Comparison of ENCODE assay signal across 9 mouse cellular contexts in the genomic region with DNA sequence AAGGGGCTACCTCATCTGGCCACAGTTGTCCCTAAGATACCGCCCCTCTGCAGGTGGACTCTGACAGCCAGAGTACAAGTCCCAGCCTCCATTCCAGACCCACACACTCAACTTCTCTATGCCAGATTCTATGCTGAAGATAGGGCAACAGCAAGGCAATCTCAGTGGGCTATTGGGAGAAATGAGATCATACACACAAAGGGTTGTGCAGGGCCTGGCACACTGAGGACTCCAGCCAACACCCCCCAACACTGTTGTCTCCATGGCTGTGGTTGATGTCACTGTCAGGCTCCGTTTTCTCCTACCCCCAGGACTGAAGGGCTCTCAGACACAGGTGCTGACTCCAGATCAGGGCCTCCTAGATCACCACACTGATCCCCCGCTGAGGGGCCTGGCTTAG. TPM values are rescaled to one million over a fixed set of nuclear protein-coding genes. Genes with fewer than 3 reads are reported as not detected.
DNase-seq lines count a peak whose midpoint lies in the region; ATAC-seq and TF ChIP-seq lines count a peak whose summit lies in the region.
"Had no signal": no experiment of that assay in that cellular context is flagged by ENCODE, and none has a peak within 500 bp of the region (broad histone marks: within the 10 kb centered on the region; RNA-seq: fewer than 3 reads in every experiment).

No protein-coding gene starts in this region.

- no peaks in the 10 kb centered on the region for H3K36me3 ChIP-seq in kidney, embryonic 15.5 days
- no peaks in the 10 kb centered on the region for H3K36me3 ChIP-seq in hindbrain, embryonic 14.5 days (replicated peaks; ENCODE audit: control insufficient read depth, insufficient read depth)
- no peaks in the 10 kb centered on the region for H3K36me3 ChIP-seq in midbrain, embryonic 15.5 days (replicated peaks)

- H3K4me2 ChIP-seq in kidney, embryonic 15.5 days, result peak overlapping the region; percentile 64
- H3K4me2 ChIP-seq in hindbrain, embryonic 14.5 days (replicated peaks), result peak overlapping the region; percentile 80
- peak overlapping the region; percentile 87 for H3K4me2 ChIP-seq in midbrain, embryonic 15.5 days

- no peak for ATAC-seq in kidney, embryonic 15.5 days (replicated peaks; ENCODE audit: low FRiP score)
- ATAC-seq in hindbrain, embryonic 14.5 days (ENCODE audit: low FRiP score), result no peak
- no peak for ATAC-seq in midbrain, embryonic 15.5 days (replicated peaks)
- ATAC-seq in granulocyte monocyte progenitor cell, adult 5-6 weeks (replicated peaks; ENCODE audit: poor library complexity, severe bottlenecking), result no peak

- H3K4me1 ChIP-seq in kidney, embryonic 15.5 days, result peaks cover 38% of the 10 kb centered on the region
- H3K4me1 ChIP-seq in bone marrow macrophage, adult 2 months (ENCODE audit: control insufficient read depth, insufficient read depth, low read length), result peaks cover 42% of the 10 kb centered on the region
- H3K4me1 ChIP-seq in hindbrain, embryonic 14.5 days (replicated peaks; ENCODE audit: control insufficient read depth, insufficient read depth, low read length), result peaks cover 33% of the 10 kb centered on the region
- peaks cover 46% of the 10 kb centered on the region for H3K4me1 ChIP-seq in midbrain, embryonic 15.5 days

- WGBS in kidney, embryonic 15.5 days, result 32% methylated on average over 3 of the region's 3 CpGs
- WGBS in hindbrain, embryonic 14.5 days, result 27% methylated on average over 3 of the region's 3 CpGs
- 32% methylated on average over 3 of the region's 3 CpGs for WGBS in midbrain, embryonic 15.5 days

- no peak overlapping the region for H3K27ac ChIP-seq in kidney, embryonic 15.5 days
- no peak overlapping the region for H3K27ac ChIP-seq in bone marrow macrophage, adult 2 months (ENCODE audit: insufficient read depth, low read depth, low read length)
- H3K27ac ChIP-seq in hindbrain, embryonic 14.5 days, result no peak overlapping the region
- H3K27ac ChIP-seq in midbrain, embryonic 15.5 days, result no peak overlapping the region

- no peaks in the 10 kb centered on the region for H3K27me3 ChIP-seq in kidney, embryonic 15.5 days
- no peaks in the 10 kb centered on the region for H3K27me3 ChIP-seq in hindbrain, embryonic 14.5 days (ENCODE audit: control insufficient read depth, insufficient read depth, low read length)
- H3K27me3 ChIP-seq in midbrain, embryonic 15.5 days (replicated peaks), result no peaks in the 10 kb centered on the region

- TF ChIP-seq POLR2A in bone marrow macrophage, adult 2 months (IDR thresholded peaks at IDR 0.05; ENCODE audit: borderline replicate concordance, low read depth, low read length), result no peak

- peak overlapping the region; percentile 86 for H3K9ac ChIP-seq in kidney, embryonic 15.5 days
- H3K9ac ChIP-seq in hindbrain, embryonic 14.5 days, result peak overlapping the region; percentile 91
- H3K9ac ChIP-seq in midbrain, embryonic 15.5 days, result peak overlapping the region; percentile 65

- peak overlapping the region; percentile 79 for H3K4me3 ChIP-seq in kidney, embryonic 15.5 days (replicated peaks)
- H3K4me3 ChIP-seq in bone marrow macrophage, adult 2 months (ENCODE audit: insufficient read depth, low read length), result peak overlapping the region; percentile 94
- peak overlapping the region; percentile 99 for H3K4me3 ChIP-seq in hindbrain, embryonic 14.5 days (replicated peaks; ENCODE audit: low read length)
- peak overlapping the region; percentile 88 for H3K4me3 ChIP-seq in midbrain, embryonic 15.5 days

- H3K9me3 ChIP-seq in kidney, embryonic 15.5 days (replicated peaks), result no peaks in the 10 kb centered on the region
- no peaks in the 10 kb centered on the region for H3K9me3 ChIP-seq in hindbrain, embryonic 14.5 days (ENCODE audit: control insufficient read depth, low read length)
- no peaks in the 10 kb centered on the region for H3K9me3 ChIP-seq in midbrain, embryonic 15.5 days

- DNase-seq in kidney, adult 18-20 months, result no peak
- no peak for DNase-seq in hindbrain, embryonic 14.5 days (ENCODE audit: low spot score)
- DNase-seq in frontal cortex, postnatal 25 days (ENCODE audit: low spot score in 2 of 2), result no peak
- DNase-seq in kidney, postnatal 10 days, result no peak

- TF ChIP-seq CTCF in bone marrow macrophage, adult 2 months (IDR thresholded peaks at IDR 0.05; ENCODE audit: low read depth, low read length), result no peak

RNA-seq across cellular contexts. Expression of gene Sbf1, which starts 1.0 kb away (rescaled TPM):
- 42.6 and 51.4 TPM in 2 replicates for polyA plus RNA-seq in kidney, embryonic 15.5 days (2015; fragmentation: Nextera tagmentation; extraction: Ambion mirVana)
- 71.1 and 79.8 TPM in 2 replicates for polyA plus RNA-seq in bone marrow macrophage, adult 2 months (2012; ENCODE audit: insufficient read depth, insufficient read length, missing spikeins)
- polyA plus RNA-seq in hindbrain, embryonic 14.5 days (2014; fragmentation: Nextera tagmentation; extraction: Ambion mirVana), result 99.8 and 105 TPM in 2 replicates
- polyA plus RNA-seq in midbrain, embryonic 15.5 days (2015; fragmentation: Nextera tagmentation; extraction: Ambion mirVana), result 106 and 112 TPM in 2 replicates
- 88.1 and 131 TPM in 2 replicates for total RNA-seq in granulocyte monocyte progenitor cell, adult 5-6 weeks (2014; fragmentation: Nextera tagmentation)
- total RNA-seq in granulocyte monocyte progenitor cell, adult 5-6 weeks (2017), result 43.1 and 52.0 TPM in 2 replicates

RNA-seq across cellular contexts. Expression of gene Adm2, which starts 8.4 kb away (rescaled TPM):
- 0.71 and 0.74 TPM in 2 replicates for polyA plus RNA-seq in kidney, embryonic 15.5 days (2015; fragmentation: Nextera tagmentation; extraction: Ambion mirVana)
- polyA plus RNA-seq in bone marrow macrophage, adult 2 months (2012; ENCODE audit: insufficient read depth, insufficient read length, missing spikeins), result not detected in 2 replicates
- not detected in 2 replicates for polyA plus RNA-seq in hindbrain, embryonic 14.5 days (2014; fragmentation: Nextera tagmentation; extraction: Ambion mirVana)
- polyA plus RNA-seq in midbrain, embryonic 15.5 days (2015; fragmentation: Nextera tagmentation; extraction: Ambion mirVana), result not detected in 2 replicates
- total RNA-seq in granulocyte monocyte progenitor cell, adult 5-6 weeks (2014; fragmentation: Nextera tagmentation), result not detected in 2 replicates
- total RNA-seq in granulocyte monocyte progenitor cell, adult 5-6 weeks (2017), result not detected in 2 replicates

RNA-seq across cellular contexts. Expression of gene Miox, which starts 20.1 kb away (rescaled TPM):
- polyA plus RNA-seq in kidney, embryonic 15.5 days (2015; fragmentation: Nextera tagmentation; extraction: Ambion mirVana), result 6.8 and 7.1 TPM in 2 replicates
- not detected in 2 replicates for polyA plus RNA-seq in bone marrow macrophage, adult 2 months (2012; ENCODE audit: insufficient read depth, insufficient read length, missing spikeins)
- polyA plus RNA-seq in hindbrain, embryonic 14.5 days (2014; fragmentation: Nextera tagmentation; extraction: Ambion mirVana), result not detected in 2 replicates
- polyA plus RNA-seq in midbrain, embryonic 15.5 days (2015; fragmentation: Nextera tagmentation; extraction: Ambion mirVana), result not detected in 2 replicates
- not detected in 2 replicates for total RNA-seq in granulocyte monocyte progenitor cell, adult 5-6 weeks (2014; fragmentation: Nextera tagmentation)
- total RNA-seq in granulocyte monocyte progenitor cell, adult 5-6 weeks (2017), result not detected in 2 replicates
- polyA plus RNA-seq: large intestine, adult 2 months had no signal

RNA-seq across cellular contexts. Expression of gene Lmf2, which starts 41.4 kb away (rescaled TPM):
- 54.1 and 67.9 TPM in 2 replicates for polyA plus RNA-seq in kidney, embryonic 15.5 days (2015; fragmentation: Nextera tagmentation; extraction: Ambion mirVana)
- 48.1 and 48.9 TPM in 2 replicates for polyA plus RNA-seq in bone marrow macrophage, adult 2 months (2012; ENCODE audit: insufficient read depth, insufficient read length, missing spikeins)
- polyA plus RNA-seq in hindbrain, embryonic 14.5 days (2014; fragmentation: Nextera tagmentation; extraction: Ambion mirVana), result 24.2 and 24.6 TPM in 2 replicates
- 30.5 and 35.0 TPM in 2 replicates for polyA plus RNA-seq in midbrain, embryonic 15.5 days (2015; fragmentation: Nextera tagmentation; extraction: Ambion mirVana)
- total RNA-seq in granulocyte monocyte progenitor cell, adult 5-6 weeks (2014; fragmentation: Nextera tagmentation), result 15.4 and 22.3 TPM in 2 replicates
- total RNA-seq in granulocyte monocyte progenitor cell, adult 5-6 weeks (2017), result 8.9 and 11.0 TPM in 2 replicates

RNA-seq across cellular contexts. Expression of gene Ncaph2, which starts 41.4 kb away (rescaled TPM):
- 147 and 155 TPM in 2 replicates for polyA plus RNA-seq in kidney, embryonic 15.5 days (2015; fragmentation: Nextera tagmentation; extraction: Ambion mirVana)
- polyA plus RNA-seq in bone marrow macrophage, adult 2 months (2012; ENCODE audit: insufficient read depth, insufficient read length, missing spikeins), result 140 and 142 TPM in 2 replicates
- 94.7 and 112 TPM in 2 replicates for polyA plus RNA-seq in hindbrain, embryonic 14.5 days (2014; fragmentation: Nextera tagmentation; extraction: Ambion mirVana)
- polyA plus RNA-seq in midbrain, embryonic 15.5 days (2015; fragmentation: Nextera tagmentation; extraction: Ambion mirVana), result 115 and 121 TPM in 2 replicates
- total RNA-seq in granulocyte monocyte progenitor cell, adult 5-6 weeks (2014; fragmentation: Nextera tagmentation), result 87.4 and 136 TPM in 2 replicates
- total RNA-seq in granulocyte monocyte progenitor cell, adult 5-6 weeks (2017), result 92.2 and 118 TPM in 2 replicates
